Mouse (Mus musculus): ENCODE results near the gene Ppp1cb.

Gene Ppp1cb

DNA sequence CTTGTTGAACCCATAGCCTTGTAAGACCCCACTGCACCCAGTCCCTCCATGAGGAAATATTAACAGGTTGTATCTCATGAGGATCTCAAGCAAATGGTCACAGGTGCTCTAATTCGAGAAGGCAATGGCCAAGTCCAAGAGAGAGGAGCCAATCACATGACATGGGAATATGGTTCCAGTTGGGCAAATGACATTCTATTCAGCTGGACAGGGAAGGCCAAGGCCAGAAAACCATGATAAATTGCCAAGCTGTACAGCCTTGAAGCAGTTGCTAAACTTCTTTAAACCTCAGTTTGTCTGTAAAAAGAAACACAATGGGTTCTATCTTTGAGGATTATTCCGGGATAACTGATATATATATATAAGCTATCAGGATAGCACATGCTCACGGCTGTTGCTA lies 14.7 kb upstream of the Ppp1cb start:
- DNase-seq (ENCODE audit: low spot score in 2 of 2): no peak

DNA sequence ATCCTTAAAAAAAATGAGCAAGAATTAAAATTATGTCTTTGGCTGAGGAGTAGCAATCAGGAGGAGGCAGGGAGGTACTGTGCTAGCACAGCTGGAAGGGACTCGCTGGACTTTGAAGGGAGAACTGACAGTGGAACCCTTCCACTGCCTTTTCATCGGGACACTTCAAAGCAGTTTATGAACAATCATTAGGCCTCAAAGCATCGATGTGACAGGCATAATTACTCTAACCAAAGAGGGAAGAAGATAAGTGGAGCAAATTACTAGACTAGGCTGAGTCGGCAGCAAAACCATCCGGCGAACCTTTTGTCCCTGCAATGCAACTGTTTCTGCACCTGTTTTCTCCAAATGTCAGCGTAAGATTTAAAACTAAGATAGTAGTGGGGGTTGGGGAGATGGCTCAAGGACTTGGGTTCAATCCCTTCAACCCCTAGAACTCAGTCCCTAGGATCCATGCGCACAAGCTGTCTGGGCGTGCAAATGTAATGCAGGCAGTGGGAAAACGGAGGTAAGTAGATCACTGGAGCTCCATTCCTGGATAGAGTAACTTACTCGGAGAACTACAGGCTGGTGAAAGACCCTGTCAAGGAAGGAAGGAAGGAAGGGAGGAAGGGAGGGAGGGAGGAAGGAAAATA lies 13.2 kb upstream of the Ppp1cb start:
- DNase-seq (ENCODE audit: low spot score in 2 of 2): no peak

DNA sequence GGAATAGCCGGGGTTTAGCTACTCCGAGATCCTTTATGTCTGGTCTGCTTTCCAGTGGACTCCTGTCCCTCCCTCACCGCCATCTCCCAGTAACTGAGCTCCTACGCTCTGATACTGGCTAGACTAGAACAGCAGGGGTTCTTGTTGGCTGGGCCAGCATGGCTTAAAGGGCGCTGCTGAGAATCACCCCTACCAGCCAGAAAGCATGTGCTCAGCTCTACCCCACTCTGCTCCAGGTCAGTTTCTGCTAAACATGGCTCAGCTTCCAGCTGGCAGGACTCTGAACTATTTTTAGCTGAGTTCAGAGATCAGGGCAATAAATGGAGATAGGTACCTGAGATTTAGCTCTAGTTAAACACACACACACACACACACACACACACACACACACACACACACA lies 12.2 kb upstream of the Ppp1cb start:
- no peak for DNase-seq (ENCODE audit: low spot score in 2 of 2)

DNA sequence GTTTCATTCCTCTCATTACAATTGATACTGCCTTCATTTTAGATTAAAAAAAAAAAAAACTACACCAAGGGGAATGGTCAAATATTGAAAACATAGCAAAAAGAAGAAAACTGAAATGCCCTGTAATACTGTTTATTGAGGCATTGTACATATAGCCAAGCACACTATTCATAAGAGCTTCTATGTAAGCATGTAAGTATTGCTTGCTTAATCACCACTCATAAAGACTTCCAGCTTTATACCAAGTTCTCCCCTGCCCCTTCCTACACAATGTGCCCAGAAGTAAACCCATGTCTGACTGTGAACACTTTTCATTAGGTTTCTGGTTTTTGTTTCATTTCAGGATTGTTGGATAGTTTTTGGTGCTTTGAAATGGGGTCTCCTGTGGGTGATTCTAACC lies 11.8 kb upstream of the Ppp1cb start:
- no peak for DNase-seq (ENCODE audit: low spot score in 2 of 2)

DNA sequence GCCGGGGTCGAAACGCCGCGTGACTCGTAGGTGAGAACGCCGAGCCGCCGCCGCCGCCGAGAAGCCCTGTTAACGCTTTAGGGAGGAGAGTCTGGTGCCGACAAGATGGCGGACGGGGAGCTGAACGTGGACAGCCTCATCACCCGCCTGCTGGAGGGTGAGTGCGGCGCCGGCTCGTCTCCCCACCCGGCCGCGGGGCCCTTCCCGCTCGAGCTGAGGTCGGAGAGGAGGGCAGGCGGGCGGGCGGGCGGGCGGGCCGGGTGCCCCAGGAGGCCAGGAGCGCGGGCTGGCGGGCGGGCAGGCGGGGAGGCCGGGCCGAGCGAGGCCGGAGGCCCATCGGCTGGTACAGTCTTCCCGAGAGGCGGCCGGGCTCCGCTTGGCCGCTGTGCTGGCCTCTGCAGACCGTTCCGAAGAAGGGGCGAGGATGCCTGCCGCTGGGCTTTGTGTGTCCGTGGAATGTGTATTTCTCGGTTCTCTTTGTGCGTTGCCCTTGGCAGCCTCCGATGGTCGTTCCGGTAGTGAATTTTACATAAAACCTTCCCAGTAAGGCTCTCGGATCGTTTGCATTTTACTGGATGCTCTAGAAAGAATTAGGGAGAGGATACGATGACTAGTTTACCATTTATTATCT lies 723 bp downstream of the Ppp1cb start:
- DNase-seq (ENCODE audit: low spot score in 2 of 2): peak in 1 of 2 experiments; percentile 83

DNA sequence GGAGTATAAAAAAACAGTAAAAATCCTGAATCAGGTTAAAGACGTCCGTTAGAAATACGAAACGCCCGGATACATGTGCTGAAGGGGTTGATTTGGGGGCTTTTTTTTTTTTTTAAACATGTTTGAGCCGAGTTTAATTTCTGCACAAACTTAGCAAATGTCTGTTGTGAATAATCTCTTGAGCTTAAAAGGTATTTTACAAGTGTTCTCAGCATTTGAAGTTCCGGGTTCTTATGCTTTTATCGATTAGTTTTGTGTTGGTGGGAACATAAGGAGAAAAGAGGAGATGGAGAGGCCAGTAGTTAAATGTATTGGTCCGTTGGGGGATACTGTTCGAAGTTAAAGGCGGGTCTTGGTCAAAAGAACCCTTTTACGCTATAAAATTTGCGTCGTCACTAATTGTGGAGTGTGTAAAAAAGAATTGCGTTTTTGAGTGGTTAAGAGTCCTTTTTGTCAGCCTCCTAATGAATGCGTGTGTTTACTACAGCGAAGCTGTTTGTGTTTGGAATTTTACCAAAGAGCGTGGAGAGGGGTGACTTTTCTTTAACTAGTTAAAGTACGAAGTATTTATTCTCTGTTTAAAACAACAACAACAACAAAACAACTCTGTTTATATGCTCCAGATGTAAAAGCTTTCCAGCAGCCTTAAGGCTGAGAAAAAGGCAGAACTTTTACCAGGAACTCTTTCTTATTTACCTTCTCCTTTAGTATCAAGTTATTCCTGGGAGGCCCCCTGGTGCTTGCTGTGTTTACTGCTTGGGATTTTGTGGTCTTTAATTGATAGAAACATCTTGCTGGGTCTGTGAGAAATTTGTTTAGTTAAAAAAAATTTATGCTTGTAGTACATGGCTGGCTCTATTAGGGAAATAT lies 1.5 kb downstream of the Ppp1cb start:
- DNase-seq (ENCODE audit: low spot score in 2 of 2): no peak

DNA sequence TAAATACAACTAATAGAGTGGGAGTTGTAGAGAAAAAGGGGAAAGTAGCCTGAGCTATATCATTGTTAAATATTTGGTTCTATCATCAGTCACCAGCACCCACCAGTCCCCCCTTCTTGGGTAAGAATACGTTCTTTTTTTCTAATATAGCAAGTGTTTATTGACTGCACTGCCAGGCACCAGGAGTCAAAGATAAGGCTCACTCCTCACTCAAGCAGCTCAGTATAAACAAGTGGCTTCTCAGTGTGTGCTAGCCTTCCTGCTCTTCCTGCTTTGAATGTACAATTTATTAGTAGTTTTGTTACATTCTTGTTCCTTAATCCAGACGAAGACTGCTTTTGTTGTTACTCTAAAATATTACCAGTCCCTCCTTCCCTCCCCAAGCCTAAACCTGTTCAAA lies 2.3 kb downstream of the Ppp1cb start:
- no peak for DNase-seq (ENCODE audit: low spot score in 2 of 2)

DNA sequence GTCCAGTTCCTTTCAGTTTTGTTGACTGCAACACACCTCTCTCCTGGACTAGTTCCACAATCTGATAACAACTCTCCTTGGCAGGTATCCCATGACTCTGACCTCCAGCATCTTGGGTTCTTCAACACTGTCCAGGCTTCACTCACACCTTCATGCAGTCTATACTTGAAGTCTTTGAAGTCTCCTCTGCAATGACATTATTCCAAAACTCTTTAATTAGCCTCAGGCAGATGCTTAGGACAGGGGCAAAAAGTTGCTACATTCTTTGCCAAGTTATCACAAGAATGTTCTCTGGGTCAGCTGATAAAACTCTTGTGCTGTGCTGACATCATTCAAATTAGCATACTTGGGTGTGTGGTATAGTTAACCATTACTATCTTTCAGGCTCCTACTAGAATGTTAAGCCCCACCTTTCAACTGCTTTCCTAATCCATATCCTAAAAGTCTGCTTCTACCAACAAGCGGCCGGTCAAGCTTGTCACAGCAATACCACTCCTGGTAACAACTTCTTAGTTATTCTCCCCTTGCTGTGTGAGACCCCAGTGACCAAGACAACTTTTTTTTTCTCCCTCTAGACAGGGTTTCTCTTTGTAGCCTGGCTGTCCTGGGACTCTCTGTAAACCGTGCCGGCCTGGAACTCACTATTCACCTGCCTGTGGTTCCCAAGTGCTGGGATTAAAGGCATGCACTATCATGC lies 13.8 kb downstream of the Ppp1cb start:
- no peak for DNase-seq (ENCODE audit: low spot score in 2 of 2)

DNA sequence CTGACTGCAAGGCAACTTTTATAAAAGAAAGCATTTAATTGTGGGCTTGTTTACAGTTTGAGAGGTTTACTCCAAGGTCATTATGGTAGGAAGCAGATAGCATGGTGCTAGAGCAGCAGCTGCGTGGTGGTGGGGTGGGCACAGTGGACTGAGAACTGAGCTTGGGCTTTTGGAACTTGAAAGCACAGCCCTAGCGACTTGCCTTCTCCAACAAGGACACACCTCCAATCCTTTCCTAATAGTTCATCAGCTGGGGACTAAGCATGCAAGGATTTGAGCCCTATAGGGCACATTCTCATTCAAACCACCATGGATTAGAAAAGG lies 14.3 kb downstream of the Ppp1cb start:
- DNase-seq (ENCODE audit: low spot score in 2 of 2): no peak

DNA sequence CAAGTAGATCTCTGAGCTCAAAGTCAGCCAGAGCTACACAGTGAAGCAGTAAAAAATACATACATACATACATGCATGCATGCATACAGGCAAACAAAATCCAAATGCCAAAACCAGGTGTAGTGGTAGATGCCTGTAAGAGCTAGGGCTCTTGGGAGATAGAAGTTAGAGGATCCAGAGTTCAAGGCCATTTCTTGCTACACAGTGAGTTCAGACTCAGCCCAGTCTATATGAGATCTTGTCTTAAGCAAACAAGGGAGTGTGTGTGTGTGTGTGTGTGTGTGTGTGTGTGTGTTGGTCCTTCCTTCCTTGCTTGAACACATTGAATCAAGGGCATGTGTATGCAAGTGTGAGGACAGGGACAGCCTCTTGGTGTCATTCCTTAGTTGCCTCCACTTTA lies 17.9 kb downstream of the Ppp1cb start:
- DNase-seq (ENCODE audit: low spot score in 2 of 2): no peak

DNA sequence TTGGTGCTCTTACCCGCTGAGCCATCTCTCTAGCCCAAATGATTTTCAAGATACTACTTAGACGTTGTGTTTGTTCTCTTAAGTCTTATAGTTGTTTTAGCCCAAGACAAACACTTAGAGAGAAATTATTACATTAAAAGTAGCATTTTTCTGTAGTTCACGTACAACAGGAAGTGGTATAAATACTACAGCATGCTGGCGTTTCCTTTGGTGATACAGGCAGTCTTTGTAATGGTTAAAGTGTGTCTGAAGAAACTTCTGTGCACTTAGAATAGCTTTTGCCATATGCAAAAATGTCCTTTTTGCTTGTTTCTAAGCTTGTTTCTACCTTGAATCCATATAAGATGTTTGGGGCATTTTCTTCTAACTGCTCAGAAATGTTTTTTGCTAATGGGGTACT lies 20.3 kb downstream of the Ppp1cb start:
- no peak for DNase-seq (ENCODE audit: low spot score in 2 of 2)

DNA sequence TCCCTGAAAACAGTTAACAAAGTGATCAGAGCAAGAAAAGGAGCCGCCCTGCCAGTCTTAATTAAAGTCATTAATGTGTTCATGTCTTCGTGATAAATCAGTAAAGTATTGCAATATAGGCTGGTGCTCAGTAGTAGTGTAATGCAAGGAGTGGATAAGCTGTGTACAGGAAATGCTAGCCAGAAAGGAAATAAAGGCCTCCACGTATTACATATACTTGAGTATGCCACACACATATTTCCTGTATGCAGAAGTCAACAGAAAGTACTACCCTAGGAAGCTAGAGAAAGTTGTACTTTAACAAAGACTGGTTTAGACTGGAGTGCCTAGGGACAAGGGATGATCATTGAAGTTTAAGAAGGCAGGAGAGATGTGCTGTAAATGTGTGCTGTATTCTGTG lies 26.8 kb downstream of the Ppp1cb start:
- no peak for DNase-seq (ENCODE audit: low spot score in 2 of 2)

DNA sequence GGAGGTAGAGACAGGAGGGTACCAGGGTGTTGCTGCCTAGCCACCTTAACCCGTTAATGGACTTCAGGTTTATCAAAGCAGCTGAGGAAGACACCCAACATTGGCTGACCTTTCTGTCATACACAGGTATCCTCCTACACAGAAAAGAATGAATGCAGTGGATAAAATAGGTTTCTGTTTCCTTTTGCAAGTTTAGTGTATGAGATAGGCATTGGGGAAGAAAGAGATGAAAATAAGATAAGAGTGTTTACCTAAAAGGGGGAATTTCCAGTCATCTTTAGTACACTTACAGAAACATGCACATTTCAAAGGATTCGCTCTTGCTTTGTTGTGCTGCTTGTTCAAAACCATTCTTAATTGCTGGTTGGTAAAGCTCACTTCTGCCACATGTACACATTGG lies 29.4 kb downstream of the Ppp1cb start:
- no peak for DNase-seq (ENCODE audit: low spot score in 2 of 2)

DNA sequence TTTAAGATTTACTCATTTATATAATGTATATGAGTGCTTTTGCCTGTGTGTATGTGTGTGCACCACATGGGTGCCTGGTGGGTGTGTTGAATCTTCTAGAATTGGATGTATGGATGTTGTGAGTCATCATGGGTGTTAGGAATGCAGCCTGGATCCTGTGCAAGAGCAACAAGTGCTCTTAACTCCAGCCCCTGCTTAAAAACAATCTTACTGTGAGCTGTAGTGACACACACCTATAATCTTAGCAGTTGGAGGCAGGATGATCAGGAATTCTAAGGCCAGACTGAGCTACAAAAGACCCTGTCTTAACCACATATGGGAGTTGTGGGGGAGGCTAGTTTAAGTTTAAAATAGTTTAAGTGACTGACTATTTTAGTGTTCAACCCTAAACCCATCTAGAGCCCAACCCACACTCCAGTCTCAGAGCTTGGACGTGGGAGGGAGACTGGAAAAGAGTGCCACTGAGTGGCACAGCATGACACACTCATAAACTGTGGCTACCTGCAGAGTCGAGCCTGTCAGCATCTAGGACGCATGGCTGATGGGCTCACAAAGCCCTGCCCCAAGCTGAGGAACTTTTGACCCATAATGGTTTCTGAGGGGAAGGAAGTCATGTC lies 35.5 kb downstream of the Ppp1cb start:
- DNase-seq (ENCODE audit: low spot score in 2 of 2): no peak

DNA sequence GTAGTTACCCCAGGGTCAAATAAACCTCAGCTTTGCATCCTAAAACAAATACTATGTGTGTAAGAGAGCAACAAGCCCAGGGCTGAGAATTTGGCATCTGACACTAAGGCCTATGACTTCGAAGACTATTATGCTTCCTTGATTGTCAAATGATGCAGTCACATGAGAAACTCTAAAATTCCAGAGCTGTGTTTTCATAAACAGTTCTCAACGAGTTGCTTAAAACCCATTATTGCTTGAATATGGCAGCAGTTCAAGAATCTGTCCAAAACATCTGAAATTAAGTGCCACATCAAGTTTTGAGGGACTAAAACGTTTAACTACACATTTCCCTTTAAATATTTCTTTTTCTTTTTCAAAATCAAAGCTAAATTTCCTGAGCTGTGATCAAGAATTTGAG lies 50.1 kb downstream of the Ppp1cb start:
- DNase-seq (ENCODE audit: low spot score in 2 of 2): no peak

DNA sequence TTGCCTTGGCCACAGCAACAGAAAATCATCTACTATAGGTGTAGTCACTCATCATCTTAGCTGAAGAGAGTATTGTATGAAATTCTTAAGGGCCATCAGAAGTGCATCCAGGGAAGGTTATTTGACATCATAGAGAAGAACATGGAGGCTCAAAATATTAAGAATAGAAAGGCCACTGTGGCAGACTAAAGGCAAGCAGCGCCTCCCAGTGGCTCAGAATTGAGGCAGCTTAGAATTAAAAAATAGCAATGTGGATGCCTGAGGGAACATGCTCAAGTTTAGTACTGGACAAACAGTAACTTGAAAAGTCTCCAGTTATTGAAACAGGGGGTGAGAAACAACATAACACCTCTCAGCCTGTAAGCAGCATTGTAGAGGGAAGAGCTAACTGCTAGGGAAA lies 61.7 kb downstream of the Ppp1cb start:
- DNase-seq (ENCODE audit: low spot score in 2 of 2): peak in 1 of 2 experiments; percentile 16

DNA sequence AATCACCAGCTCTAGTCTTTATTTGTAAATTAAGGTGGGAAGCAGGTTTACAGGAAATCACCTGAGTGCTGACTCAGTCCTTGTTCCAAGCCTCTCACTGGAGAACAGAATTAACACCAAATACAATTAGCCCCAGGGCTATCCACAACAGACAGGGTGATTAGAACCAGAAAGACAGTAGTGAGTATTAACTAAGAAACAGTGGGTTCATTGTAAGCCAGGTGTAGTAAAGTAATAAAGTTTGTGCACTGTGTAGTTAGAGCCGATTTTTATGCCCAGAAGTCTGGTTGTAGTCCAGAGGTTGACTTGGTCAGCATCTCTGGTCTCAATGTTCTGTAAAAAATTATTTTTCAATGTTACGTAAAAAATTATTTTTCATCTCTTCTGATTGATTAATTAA lies 90.8 kb downstream of the Ppp1cb start:
- no peak for DNase-seq (ENCODE audit: low spot score in 2 of 2)

DNA sequence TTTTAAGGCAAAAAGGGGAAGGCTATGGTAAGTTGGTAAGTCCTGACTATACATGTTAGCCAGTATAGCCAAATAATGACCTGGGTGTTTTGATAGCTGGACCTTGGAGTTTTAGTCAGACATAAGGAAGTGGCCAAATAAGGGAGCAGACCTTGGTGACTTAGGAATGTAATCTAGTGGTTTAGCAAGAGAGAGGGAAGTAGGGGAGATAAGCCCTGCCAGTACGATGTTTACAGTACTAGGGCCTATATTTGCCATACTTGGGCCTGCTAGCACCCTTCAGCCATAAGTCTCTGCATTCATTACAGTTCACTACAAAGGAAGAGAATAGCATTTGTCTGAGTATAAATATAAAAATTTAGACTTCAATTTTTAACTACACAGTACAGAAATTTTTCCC lies 106.1 kb downstream of the Ppp1cb start:
- DNase-seq (ENCODE audit: low spot score in 2 of 2): no peak

Measured in natural killer cell, adult 2 months (primary cell).